Mouse (Mus musculus) embryonic facial prominence, embryonic 15.5 days (tissue): Measurements from ENCODE around the gene Rslcan18. TPM values are rescaled to one million over a fixed set of nuclear protein-coding genes. Genes with fewer than 3 reads are reported as not detected.
A peak's percentile ranks its signal among the peaks of the same experiment; 100 is the strongest.
"Not testable (repeated sequence)": the region's sequence is repeated elsewhere in the genome, so short reads cannot be mapped to it uniquely, and the experiment has no call there.

Source experiments
- ATAC-seq: fragments of 200-750 bp; cut with Nextera tagmentation; 2 replicates; pipeline ENCODE4 v1.8.0; 2017; ENCODE audit warnings: low read depth, moderate TSS enrichment; ENCODE audit not compliant: insufficient number of reproducible peaks, low FRiP score, low TSS enrichment
- H3K27ac ChIP-seq: fragments of 300-500 bp; sonication (generic); replicated peaks from 2 replicates; pipeline ENCODE4 v1.5.1; 2015; ENCODE audit warnings: mild to moderate bottlenecking, inconsistent platforms
- H3K27me3 ChIP-seq: fragments of 300-500 bp; sonication (generic); 2 replicates; pipeline ENCODE4 v1.6.1; 2015; ENCODE audit warnings: inconsistent platforms
- H3K36me3 ChIP-seq: fragments of 300-500 bp; sonication (generic); 2 replicates; pipeline ENCODE4 v1.6.1; 2015; ENCODE audit warnings: mild to moderate bottlenecking, inconsistent platforms
- H3K4me1 ChIP-seq: fragments of 300-500 bp; sonication (generic); 2 replicates; pipeline ENCODE4 v1.6.1; 2015; ENCODE audit warnings: inconsistent platforms
- H3K4me2 ChIP-seq: fragments of 300-500 bp; sonication (generic); replicated peaks from 2 replicates; pipeline ENCODE4 v1.6.1; 2015; ENCODE audit warnings: mild to moderate bottlenecking, inconsistent platforms
- H3K4me3 ChIP-seq: fragments of 300-500 bp; sonication (generic); replicated peaks from 2 replicates; pipeline ENCODE4 v1.5.1; 2015; ENCODE audit warnings: mild to moderate bottlenecking, inconsistent platforms
- H3K9ac ChIP-seq: fragments of 300-500 bp; sonication (generic); 2 replicates; pipeline ENCODE4 v1.6.1; 2015; ENCODE audit warnings: inconsistent platforms
- H3K9me3 ChIP-seq: fragments of 300-500 bp; sonication (generic); replicated peaks from 2 replicates; pipeline ENCODE4 v1.6.1; 2016; ENCODE audit warnings: inconsistent platforms
- WGBS: fragments of 180-500 bp; shearing (Covaris S2); methylation state at CpG from one replicate; pipeline ENCODE4 v1.1.7; 2015; 5-methylcytosine and 5-hydroxymethylcytosine counted together
- polyA plus RNA-seq: library from polyadenylated mRNA; unstranded; fragments of >200 nt; fragmentation: Nextera tagmentation; extraction: Ambion mirVana; gene quantifications from 2 replicates; pipeline ENCODE4 v1.2.1, GENCODE M21; 2015

The Rslcan18 gene
- 0.33 and 0.37 TPM in 2 replicates for polyA plus RNA-seq

DNA sequence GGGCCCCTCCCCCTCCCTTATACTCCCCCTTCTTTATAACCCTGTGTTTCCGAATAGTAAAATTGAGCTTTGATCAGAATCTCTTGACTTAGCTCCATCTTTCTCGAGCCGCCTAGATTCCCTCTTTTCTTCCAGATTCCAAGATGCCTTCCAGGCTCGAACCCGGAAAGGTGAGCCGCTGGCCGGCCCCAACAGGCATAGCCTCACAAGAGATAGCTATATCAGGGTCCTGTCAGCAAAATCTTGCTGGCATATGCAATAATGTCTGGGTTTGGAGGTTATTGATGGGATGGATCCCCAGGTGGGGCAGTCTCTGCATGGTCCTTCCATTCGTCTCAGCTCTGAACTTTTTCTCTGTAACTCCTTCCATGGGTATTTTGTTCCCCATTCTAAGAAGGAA is at the start of gene Rslcan18:
Gene Rslcan18 (minus strand): TSS at position 101 of the 400 bp plus-strand sequence.
- H3K27me3 ChIP-seq, H3K9ac ChIP-seq, H3K9me3 ChIP-seq, H3K4me2 ChIP-seq, H3K4me1 ChIP-seq, H3K4me3 ChIP-seq, H3K27ac ChIP-seq, ATAC-seq, H3K36me3 ChIP-seq: not testable (repeated sequence)
- WGBS = 90% methylated on average over 8 of the region's 8 CpGs

- WGBS = 1% methylated on average over 18 of the region's 18 CpGs
- H3K27ac ChIP-seq = no peak overlapping the region
- H3K4me2 ChIP-seq = peak overlapping the region; percentile 70
- no peaks in the 10 kb centered on the region for H3K4me1 ChIP-seq
- H3K9ac ChIP-seq = peak overlapping the region; percentile 66
- H3K27me3 ChIP-seq = no peaks in the 10 kb centered on the region
- ATAC-seq = peak; percentile 90
- no peaks in the 10 kb centered on the region for H3K36me3 ChIP-seq
- H3K4me3 ChIP-seq = peak overlapping the region; percentile 73
- no peaks in the 10 kb centered on the region for H3K9me3 ChIP-seq
These were observed 12.1 kb upstream of the Rslcan18 start for GRCm38 (mm10) chr13:67128038-67128721.

DNA sequence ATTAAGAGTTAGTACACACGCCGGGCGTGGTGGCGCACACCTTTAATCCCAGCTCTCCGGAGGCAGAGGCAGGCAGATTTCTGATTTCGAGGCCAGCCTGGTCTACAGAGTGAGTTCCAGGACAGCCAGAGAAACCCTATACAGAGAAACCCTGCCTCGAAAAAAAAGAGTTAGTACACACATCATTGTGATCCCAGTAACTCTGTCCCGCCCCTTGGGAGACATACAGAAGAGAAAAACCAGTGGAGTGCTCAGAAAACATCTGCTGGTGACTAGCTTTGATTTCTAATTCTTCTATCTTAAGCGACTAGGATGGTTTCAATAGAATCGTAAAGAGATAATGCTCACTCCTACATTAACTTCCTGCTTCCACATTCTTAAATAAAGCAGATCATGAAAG is 11.4 kb upstream of the Rslcan18 start:
- 72% methylated on average over 10 of the region's 10 CpGs for WGBS
- not testable (repeated sequence) for H3K9me3 ChIP-seq, H3K9ac ChIP-seq, H3K36me3 ChIP-seq, H3K4me1 ChIP-seq, H3K27ac ChIP-seq, ATAC-seq, H3K4me3 ChIP-seq, H3K27me3 ChIP-seq
- peak overlapping the region; percentile 70 for H3K4me2 ChIP-seq

GRCm38 (mm10) chr13:67124460-67124859 is 8.4 kb upstream of the Rslcan18 start:
- H3K27ac ChIP-seq = no peak overlapping the region
- no peak for ATAC-seq
- no peaks in the 10 kb centered on the region for H3K4me1 ChIP-seq
- H3K27me3 ChIP-seq = no peaks in the 10 kb centered on the region
- H3K4me2 ChIP-seq = no peak overlapping the region
- no peak overlapping the region for H3K4me3 ChIP-seq
- no peaks in the 10 kb centered on the region for H3K9me3 ChIP-seq
- 88% methylated on average over 1 of the region's 1 CpGs for WGBS
- H3K9ac ChIP-seq = no peak overlapping the region
- H3K36me3 ChIP-seq = no peaks in the 10 kb centered on the region

GRCm38 (mm10) chr13:67121360-67121759 is 5.3 kb upstream of the Rslcan18 start, which contains the start of gene Zfp759:
Gene Zfp759, plus strand, starts transcription at chr13:67121660.
- H3K4me1 ChIP-seq, H3K4me2 ChIP-seq, ATAC-seq, H3K27ac ChIP-seq, H3K9ac ChIP-seq, H3K9me3 ChIP-seq, H3K4me3 ChIP-seq, H3K27me3 ChIP-seq, H3K36me3 ChIP-seq: not testable (repeated sequence)

- ATAC-seq = no peak
- WGBS = 87% methylated on average over 2 of the region's 2 CpGs
- Histone ChIP-seq H3K27me3 (no peaks in the 10 kb centered on the region), H3K36me3 (no peaks in the 10 kb centered on the region), H3K9me3 (no peaks in the 10 kb centered on the region), H3K4me3 (no peak overlapping the region), H3K9ac (no peak overlapping the region), H3K4me1 (no peaks in the 10 kb centered on the region), H3K27ac (no peak overlapping the region), H3K4me2 (no peak overlapping the region)
These were observed 2.8 kb downstream of the Rslcan18 start for GRCm38 (mm10) chr13:67113287-67113686.

DNA sequence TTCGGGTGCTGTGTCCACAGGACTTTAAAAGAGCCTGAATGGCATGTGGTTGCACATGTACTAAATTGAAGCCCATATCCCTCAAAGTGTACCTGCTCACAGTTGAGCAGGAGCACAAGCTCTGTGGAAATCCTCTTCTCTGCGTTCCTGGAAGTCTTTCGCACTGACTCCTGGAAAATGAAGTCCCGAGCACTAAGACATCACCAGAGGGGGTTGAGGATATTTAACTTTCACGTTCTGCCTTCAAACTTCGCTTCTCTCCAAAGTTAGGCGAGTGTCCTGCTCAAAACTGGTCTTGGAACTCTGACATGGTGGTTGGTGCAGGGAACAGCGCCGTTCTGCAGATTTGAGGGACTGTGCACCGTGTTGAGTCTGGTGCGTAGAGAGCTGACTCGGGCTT is 4.0 kb downstream of the Rslcan18 start:
- Histone ChIP-seq H3K36me3 (no peaks in the 10 kb centered on the region), H3K9me3 (no peaks in the 10 kb centered on the region), H3K4me1 (peaks cover 6% of the 10 kb centered on the region; the same call in 1 of the 2 replicates), H3K9ac (no peak overlapping the region), H3K4me2 (no peak overlapping the region), H3K27me3 (no peaks in the 10 kb centered on the region), H3K4me3 (no peak overlapping the region), H3K27ac (no peak overlapping the region)
- 79% methylated on average over 12 of the region's 12 CpGs for WGBS
- no peak for ATAC-seq

GRCm38 (mm10) chr13:67108821-67109206 is 7.2 kb downstream of the Rslcan18 start:
- Histone ChIP-seq H3K4me2 (peak overlapping the region; percentile 44), H3K4me3 (peak overlapping the region; percentile 66), H3K27ac (0 out of 2 replicates have a peak overlapping the region, but pooled peaks have one; percentile 94), H3K4me1 (peaks cover 6% of the 10 kb centered on the region; the same call in 1 of the 2 replicates), H3K36me3 (peaks cover 10% of the 10 kb centered on the region; the same call in 1 of the 2 replicates), H3K27me3 (no peaks in the 10 kb centered on the region), H3K9me3 (no peaks in the 10 kb centered on the region; the same call in 1 of the 2 replicates), H3K9ac (no peak overlapping the region)
- WGBS = 4% methylated on average over 9 of the region's 9 CpGs
- ATAC-seq = peak; percentile 26; the same call in 1 of the 2 replicates

GRCm38 (mm10) chr13:67108194-67108820 is 7.8 kb downstream of the Rslcan18 start, which contains the start of gene Gm28557:
Gene Gm28557, minus strand, starts transcription at chr13:67108604.
- WGBS = under 1% methylated on average over 17 of the region's 17 CpGs
- Histone ChIP-seq H3K9me3 (no peaks in the 10 kb centered on the region; the same call in 1 of the 2 replicates), H3K4me2 (peak within 1 kb of the TSS; percentile 61), H3K4me1 (peaks cover 6% of the 10 kb centered on the region; the same call in 1 of the 2 replicates), H3K4me3 (peak within 1 kb of the TSS; percentile 66), H3K27ac (peak within 1 kb of the TSS; percentile 94), H3K9ac (peak within 1 kb of the TSS; percentile 60), H3K36me3 (peaks cover 10% of the 10 kb centered on the region; the same call in 1 of the 2 replicates), H3K27me3 (no peaks in the 10 kb centered on the region)
- peak; percentile 94 for ATAC-seq

- ATAC-seq = no peak
- Histone ChIP-seq H3K4me3 (peak overlapping the region; percentile 66), H3K9ac (peak overlapping the region; percentile 60), H3K4me2 (peak overlapping the region; percentile 61), H3K36me3 (peaks cover 10% of the 10 kb centered on the region; the same call in 1 of the 2 replicates), H3K4me1 (peaks cover 6% of the 10 kb centered on the region; the same call in 1 of the 2 replicates), H3K27ac (peak overlapping the region; percentile 94), H3K9me3 (no peaks in the 10 kb centered on the region; the same call in 1 of the 2 replicates), H3K27me3 (no peaks in the 10 kb centered on the region)
- 64% methylated on average over 9 of the region's 9 CpGs for WGBS
These were observed 8.4 kb downstream of the Rslcan18 start for GRCm38 (mm10) chr13:67107681-67108080.

- H3K4me3 ChIP-seq = no peak within 1 kb of the TSS
- no peak within 1 kb of the TSS for H3K4me2 ChIP-seq
- H3K9ac ChIP-seq = no peak within 1 kb of the TSS
- H3K27me3 ChIP-seq = no peaks in the 10 kb centered on the region
- H3K36me3 ChIP-seq = 0 out of 2 replicates have a peak, but pooled peaks cover 15% of the 10 kb centered on the region
- no peaks in the 10 kb centered on the region for H3K4me1 ChIP-seq
- H3K9me3 ChIP-seq = no peaks in the 10 kb centered on the region
- WGBS = 91% methylated on average over 10 of the region's 10 CpGs
- ATAC-seq = no peak
- H3K27ac ChIP-seq = no peak within 1 kb of the TSS
These were observed 18.2 kb downstream of the Rslcan18 start, which contains the start of gene Zfp708 for GRCm38 (mm10) chr13:67097876-67098275. Gene Zfp708, minus strand, starts transcription at chr13:67097976.
